12 mouse cellular contexts compared by ENCODE assay signal in genomic region chr4:154401982-154402932, GRCm38 (mm10).
DNase-seq lines count a peak whose midpoint lies in the region; ATAC-seq and TF ChIP-seq lines count a peak whose summit lies in the region.
"Had no signal": no experiment of that assay in that cellular context is flagged by ENCODE, and none has a peak within 500 bp of the region (broad histone marks: within the 10 kb centered on the region; RNA-seq: fewer than 3 reads in every experiment).

No protein-coding gene starts in this region.

- H3K27ac ChIP-seq in layer of hippocampus, adult 2 months = peak overlapping the region; percentile 67
- peak overlapping the region; percentile 29; the same call in 1 of the 2 replicates for H3K27ac ChIP-seq in heart, embryonic 13.5 days (replicated peaks)
- H3K27ac ChIP-seq in neural tube, embryonic 15.5 days (replicated peaks) = no peak overlapping the region
- H3K27ac ChIP-seq: limb, embryonic 12.5 days; neural tube, embryonic 12.5 days had no signal

- no peaks in the 10 kb centered on the region for H3K36me3 ChIP-seq in heart, embryonic 13.5 days
- H3K36me3 ChIP-seq in neural tube, embryonic 15.5 days = no peaks in the 10 kb centered on the region
- H3K36me3 ChIP-seq: limb, embryonic 12.5 days; neural tube, embryonic 12.5 days had no signal

- intact Hi-C loops in left cerebral cortex, postnatal 36 days (cut with DNase I) = no loop called here

- ATAC-seq in heart, embryonic 13.5 days (ENCODE audit: extremely low read depth, insufficient number of reproducible peaks, low FRiP score, low TSS enrichment) = no peak
- no peak for ATAC-seq in neural tube, embryonic 15.5 days (ENCODE audit: low FRiP score)
- ATAC-seq: CD4-positive, CD25-positive, alpha-beta regulatory T cell, adult 4 months had no signal

- no peaks in the 10 kb centered on the region for H3K9me3 ChIP-seq in heart, embryonic 13.5 days
- H3K9me3 ChIP-seq in neural tube, embryonic 15.5 days (replicated peaks) = no peaks in the 10 kb centered on the region
- H3K9me3 ChIP-seq: limb, embryonic 12.5 days; neural tube, embryonic 12.5 days had no signal

- no peak overlapping the region for H3K4me2 ChIP-seq in heart, embryonic 13.5 days
- no peak overlapping the region for H3K4me2 ChIP-seq in neural tube, embryonic 15.5 days
- H3K4me2 ChIP-seq: limb, embryonic 12.5 days; neural tube, embryonic 12.5 days had no signal

- WGBS in heart, embryonic 13.5 days = 38% methylated on average over 10 of the region's 10 CpGs
- 55% methylated on average over 10 of the region's 10 CpGs for WGBS in neural tube, embryonic 15.5 days

- no peak for TF ChIP-seq CTCF in layer of hippocampus, adult 2 months (conservative IDR thresholded peaks at IDR 0.05)

- peaks cover 74% of the 10 kb centered on the region for H3K27me3 ChIP-seq in heart, embryonic 13.5 days (replicated peaks)
- peaks cover 17% of the 10 kb centered on the region; the same call in 1 of the 2 replicates for H3K27me3 ChIP-seq in neural tube, embryonic 15.5 days (replicated peaks)
- H3K27me3 ChIP-seq: limb, embryonic 12.5 days had no signal

- peak; percentile 35 to 49 for DNase-seq in frontal cortex, adult 2 months (ENCODE audit: extremely low spot score in 1 of 2, low spot score in 1 of 2)
- no peak for DNase-seq in frontal cortex, postnatal 25 days (ENCODE audit: low spot score in 2 of 2)
- DNase-seq in layer of hippocampus, adult 2 months (ENCODE audit: low spot score in 2 of 2) = no peak
- DNase-seq in layer of hippocampus, postnatal 25 days (ENCODE audit: extremely low spot score in 1 of 2, low spot score in 1 of 2) = no peak
- DNase-seq in left cerebral cortex, postnatal 36 days (ENCODE audit: low spot score in 2 of 2) = peak; percentile 49 to 53
- DNase-seq in spleen, postnatal 14 days (ENCODE audit: low spot score in 2 of 2) = no peak
- DNase-seq: cerebellum, adult 9-11 months had no signal

- peaks cover 33% of the 10 kb centered on the region for H3K4me1 ChIP-seq in heart, embryonic 13.5 days
- H3K4me1 ChIP-seq in neural tube, embryonic 15.5 days = peaks cover 33% of the 10 kb centered on the region

- H3K9ac ChIP-seq in heart, embryonic 13.5 days = 0 out of 2 replicates have a peak overlapping the region, but pooled peaks have one; percentile 16
- H3K9ac ChIP-seq in neural tube, embryonic 15.5 days (replicated peaks) = no peak overlapping the region; the same call in 1 of the 2 replicates
- H3K9ac ChIP-seq: limb, embryonic 12.5 days; neural tube, embryonic 12.5 days had no signal

- H3K4me3 ChIP-seq in layer of hippocampus, adult 2 months = no peak overlapping the region
- H3K4me3 ChIP-seq in heart, embryonic 13.5 days = no peak overlapping the region
- H3K4me3 ChIP-seq in neural tube, embryonic 15.5 days (replicated peaks) = no peak overlapping the region
- H3K4me3 ChIP-seq: limb, embryonic 12.5 days; neural tube, embryonic 12.5 days had no signal

Comparison
In these comparisons a context has a peak if more than half of its experiments do, and no peak if none do; other contexts are left out.
1. DNase-seq: peak in frontal cortex, adult 2 months (2 of 2) and left cerebral cortex, postnatal 36 days (2 of 2); none in frontal cortex, postnatal 25 days (0 of 2), layer of hippocampus, adult 2 months (0 of 2), layer of hippocampus, postnatal 25 days (0 of 2) and spleen, postnatal 14 days (0 of 2).